Mouse (Mus musculus): ENCODE results near the gene Hbs1l.

DNA sequence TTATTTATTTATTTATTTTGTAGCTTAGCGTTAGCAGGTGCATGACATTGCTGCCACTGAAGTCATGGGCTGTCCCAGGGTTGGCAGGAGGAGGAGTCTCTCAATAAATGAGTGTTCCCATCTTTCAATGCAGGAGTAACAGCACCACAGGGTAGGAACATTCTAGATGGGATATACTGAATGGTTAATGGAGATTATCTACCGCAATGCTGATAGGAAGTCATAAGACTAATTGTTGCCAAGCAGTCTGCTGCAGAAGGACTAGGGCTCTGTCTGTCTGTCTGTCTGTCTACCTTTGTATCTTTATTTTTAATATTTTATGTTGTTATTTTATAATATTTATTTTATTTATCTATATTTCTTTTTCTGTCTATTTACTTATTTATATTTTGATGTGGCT lies 24.5 kb upstream of the Hbs1l start:
- TF ChIP-seq CTCF (IDR thresholded peaks at IDR 0.05; ENCODE audit: borderline replicate concordance, control insufficient read depth, extremely low read depth, insufficient read depth, low read length, poor library complexity) (no peak), POLR2A (IDR thresholded peaks at IDR 0.05; ENCODE audit: control insufficient read depth, extremely low read depth, insufficient read depth, low read length, poor library complexity) (no peak)

Measured in thymus, adult 2 months (tissue).